Mouse (Mus musculus): ENCODE results near the gene Lmntd1.

The Lmntd1 gene

GRCm38 (mm10) chr6:145564671-145565070 lies 49.4 kb downstream of the Lmntd1 start:
- DNase-seq (ENCODE audit: low spot score in 2 of 2): no peak

DNA sequence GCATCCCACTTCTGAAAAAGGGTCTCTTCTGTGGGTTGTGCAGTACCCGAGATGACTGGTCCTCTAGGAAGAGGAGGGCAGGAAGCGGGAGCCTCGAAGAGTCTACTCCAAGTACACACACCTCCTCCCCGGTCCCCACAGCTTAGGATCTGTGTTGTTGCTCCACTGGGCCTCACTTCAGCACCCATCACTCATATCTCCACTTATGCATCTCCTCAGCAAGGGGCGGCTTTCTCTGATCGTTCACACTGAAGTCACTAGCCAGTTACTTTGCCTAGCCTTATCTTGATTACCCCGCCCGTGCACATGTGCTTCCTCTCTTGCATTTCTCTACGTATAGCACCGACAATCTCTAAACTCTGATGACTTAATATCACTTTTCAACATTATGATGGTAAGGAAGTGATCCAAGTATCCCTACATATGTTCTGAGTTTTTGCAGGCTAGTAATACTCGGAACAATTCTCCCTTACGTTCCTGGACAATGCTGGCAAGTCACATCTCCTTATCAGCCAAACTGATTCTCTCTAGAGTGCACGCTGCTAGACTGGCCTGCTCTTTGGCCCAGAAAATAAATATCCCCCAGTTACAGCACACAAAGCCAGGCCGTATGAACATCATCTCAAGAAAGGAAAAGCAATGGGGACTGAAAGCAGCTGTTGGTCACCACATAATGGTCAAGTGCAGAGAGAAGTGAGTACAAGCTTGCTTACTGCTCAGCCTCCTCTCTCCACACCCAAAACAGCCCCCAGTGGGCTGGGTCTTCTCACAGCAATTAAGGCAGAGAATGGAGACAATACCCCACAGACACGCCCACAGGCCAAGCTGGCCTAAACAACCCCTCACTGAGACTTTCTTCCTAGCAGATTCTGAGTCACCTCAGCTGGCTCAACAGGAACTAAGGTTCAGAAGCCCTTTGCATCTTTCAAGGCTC lies 56.8 kb downstream of the Lmntd1 start:
- DNase-seq (ENCODE audit: low spot score in 2 of 2): no peak

DNA sequence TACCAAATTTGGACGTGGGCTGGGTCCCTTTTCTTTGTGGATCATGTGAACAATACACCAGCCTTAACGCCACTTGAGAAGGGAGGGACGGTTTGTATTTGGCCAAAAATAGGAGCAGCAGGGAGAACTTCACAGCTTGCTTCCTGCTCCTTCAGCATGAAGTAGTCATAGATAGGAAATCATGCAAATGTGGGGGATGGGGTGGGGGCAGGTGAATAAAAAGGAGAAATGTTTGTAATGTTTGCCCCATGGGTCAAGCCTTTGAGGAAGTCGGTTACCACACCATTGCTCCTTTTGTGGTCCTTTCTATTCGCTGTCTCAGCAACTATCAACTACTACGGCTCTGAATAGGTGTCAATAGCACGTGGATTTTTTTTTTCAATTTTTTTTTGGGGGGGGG lies 60.9 kb downstream of the Lmntd1 start:
- peak; percentile 58 to 71 for DNase-seq (ENCODE audit: low spot score in 2 of 2)

DNA sequence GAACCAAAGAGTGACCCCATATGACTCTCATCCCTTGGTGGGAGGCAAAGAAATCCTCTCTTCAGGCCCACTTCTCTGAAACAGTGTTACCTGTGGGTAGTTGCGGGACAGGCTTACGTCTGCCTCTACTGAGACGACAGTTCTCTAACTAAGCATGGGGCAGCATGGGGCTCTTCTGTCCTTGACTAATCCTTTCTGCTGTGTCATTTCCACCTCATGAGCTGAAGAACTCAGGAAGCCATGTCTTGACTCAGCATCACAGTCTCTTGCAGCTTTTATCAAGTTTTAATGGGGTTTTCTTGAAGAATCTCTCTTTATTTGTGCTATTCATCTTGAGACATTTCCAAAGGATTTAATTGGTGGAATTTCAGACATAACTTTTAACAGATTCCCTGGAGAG lies 61.3 kb downstream of the Lmntd1 start:
- DNase-seq (ENCODE audit: low spot score in 2 of 2): no peak

DNA sequence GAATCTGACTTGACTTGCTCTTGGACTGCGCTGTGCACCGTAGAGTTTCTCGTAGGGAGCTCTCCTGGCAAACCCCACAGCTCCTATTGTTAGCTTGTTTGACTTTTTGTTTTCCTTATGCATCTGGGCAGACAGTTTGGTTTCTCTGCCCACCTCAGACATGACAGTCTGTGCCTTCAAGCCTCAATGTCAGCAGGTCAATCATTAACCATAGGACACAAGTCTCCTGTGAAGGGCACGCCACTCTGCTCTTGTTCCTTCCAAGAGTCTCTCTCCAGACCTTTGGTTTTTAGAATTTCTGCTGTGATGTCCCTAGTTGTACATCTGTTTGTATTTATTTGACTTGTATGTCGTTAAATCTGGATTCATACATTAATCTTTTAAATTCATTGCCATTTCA lies 63.1 kb downstream of the Lmntd1 start:
- no peak for DNase-seq (ENCODE audit: low spot score in 2 of 2)

DNA sequence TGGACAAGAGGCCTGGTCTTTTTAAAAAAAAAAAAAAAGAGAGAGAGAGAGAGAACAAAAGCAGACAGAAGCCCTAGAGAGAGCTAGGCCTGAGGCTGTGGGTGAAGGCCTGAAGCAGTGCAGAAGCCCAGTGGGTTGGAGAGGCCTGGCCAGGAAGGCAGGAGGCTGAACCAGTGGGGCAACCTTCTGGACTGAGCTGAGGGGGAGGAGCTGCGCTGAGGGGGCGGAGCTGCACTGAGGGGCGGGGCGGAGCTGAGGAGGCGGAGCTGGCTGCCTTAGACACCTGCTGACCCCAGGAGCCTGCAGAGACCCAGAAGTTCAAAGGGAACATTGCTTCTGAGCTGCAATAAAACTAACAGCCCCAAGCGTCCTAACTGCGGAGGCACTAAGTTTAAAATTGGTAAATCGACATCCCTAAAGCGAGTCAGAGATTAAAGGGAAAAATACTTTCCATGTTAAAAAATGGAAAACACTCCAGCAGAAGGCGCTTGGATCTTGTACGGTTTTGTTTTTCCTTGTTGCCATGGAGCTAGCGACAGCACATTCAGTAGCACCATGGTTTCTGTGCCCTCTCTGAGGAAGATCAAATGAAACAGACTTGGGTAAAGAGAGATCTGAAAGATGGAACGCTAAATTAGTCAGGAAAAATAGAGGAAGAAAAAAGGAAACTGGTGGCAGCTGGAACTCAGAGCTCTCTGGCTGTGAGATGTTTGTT lies 68.0 kb downstream of the Lmntd1 start:
- DNase-seq (ENCODE audit: low spot score in 2 of 2): no peak

GRCm38 (mm10) chr6:145544838-145545237 lies 69.3 kb downstream of the Lmntd1 start:
- peak; percentile 28 to 34 for DNase-seq (ENCODE audit: low spot score in 2 of 2)

DNA sequence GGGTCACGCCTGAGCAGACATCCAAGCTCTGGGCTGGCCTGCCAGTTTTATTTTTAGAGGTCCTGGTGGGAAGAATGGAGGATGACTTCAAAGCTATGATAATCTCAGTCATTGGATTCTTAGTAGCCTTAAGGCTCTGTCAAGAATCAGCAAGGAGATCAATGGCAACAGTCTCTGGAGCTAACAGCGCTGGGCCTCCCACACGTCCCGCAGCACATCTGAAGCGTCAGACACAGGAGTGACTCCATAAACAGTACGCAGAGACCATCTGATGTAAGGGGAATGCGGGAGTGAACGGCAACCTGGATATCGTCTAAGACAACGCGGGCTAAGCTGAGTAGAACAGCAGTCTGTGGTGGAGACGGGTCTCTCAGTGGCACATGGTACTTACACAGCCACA lies 69.8 kb downstream of the Lmntd1 start:
- DNase-seq (ENCODE audit: low spot score in 2 of 2): no peak

- DNase-seq (ENCODE audit: low spot score in 2 of 2): no peak
Measured at GRCm38 (mm10) chr6:145539568-145539859, 74.6 kb downstream of the Lmntd1 start.

- DNase-seq (ENCODE audit: low spot score in 2 of 2): no peak
Measured at GRCm38 (mm10) chr6:145538787-145539567, 75.1 kb downstream of the Lmntd1 start.

GRCm38 (mm10) chr6:145530464-145530863 lies 83.7 kb downstream of the Lmntd1 start:
- DNase-seq (ENCODE audit: low spot score in 2 of 2): peak; percentile 34 to 43

DNA sequence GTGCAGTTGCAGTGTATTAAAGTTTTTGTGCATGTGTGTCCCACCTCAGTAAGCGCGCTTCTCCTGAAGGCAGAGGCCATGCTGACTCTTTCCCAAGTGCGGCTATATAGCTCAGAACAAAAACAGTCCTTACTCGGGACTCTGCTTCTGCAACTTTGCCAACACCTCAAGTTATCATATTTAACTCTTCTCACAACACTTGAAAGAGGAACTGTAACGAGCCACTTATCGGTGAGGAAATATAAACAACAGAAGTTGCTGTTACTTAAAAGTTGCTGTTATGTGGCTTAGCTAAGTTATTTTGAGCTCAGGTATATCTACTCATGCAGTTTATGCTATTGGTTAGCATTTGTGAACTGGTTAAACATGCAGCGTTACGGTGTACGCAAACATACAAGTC lies 90.8 kb downstream of the Lmntd1 start:
- no peak for DNase-seq (ENCODE audit: low spot score in 2 of 2)

GRCm38 (mm10) chr6:145522617-145523016 lies 91.5 kb downstream of the Lmntd1 start:
- DNase-seq (ENCODE audit: low spot score in 2 of 2): no peak

DNA sequence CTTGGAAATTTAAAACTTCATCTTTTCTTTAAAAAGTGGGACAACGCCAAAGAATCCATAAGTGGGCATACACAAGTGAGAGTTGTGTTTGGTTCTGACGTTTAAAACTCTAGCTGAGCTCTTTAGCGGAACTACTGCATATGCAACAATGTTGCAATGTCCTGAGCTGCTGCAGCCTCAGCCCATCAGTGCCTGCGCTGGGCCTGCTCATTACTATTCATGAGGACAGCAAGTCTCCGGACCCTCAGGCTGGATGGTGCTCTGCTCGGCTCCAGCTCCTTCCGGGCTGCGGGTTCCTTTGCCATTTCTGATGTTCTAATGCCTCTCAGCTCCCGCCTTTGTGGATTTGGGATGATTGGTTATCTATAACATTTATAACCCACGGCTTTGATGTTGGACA lies 97.1 kb downstream of the Lmntd1 start:
- DNase-seq (ENCODE audit: low spot score in 2 of 2): no peak

DNA sequence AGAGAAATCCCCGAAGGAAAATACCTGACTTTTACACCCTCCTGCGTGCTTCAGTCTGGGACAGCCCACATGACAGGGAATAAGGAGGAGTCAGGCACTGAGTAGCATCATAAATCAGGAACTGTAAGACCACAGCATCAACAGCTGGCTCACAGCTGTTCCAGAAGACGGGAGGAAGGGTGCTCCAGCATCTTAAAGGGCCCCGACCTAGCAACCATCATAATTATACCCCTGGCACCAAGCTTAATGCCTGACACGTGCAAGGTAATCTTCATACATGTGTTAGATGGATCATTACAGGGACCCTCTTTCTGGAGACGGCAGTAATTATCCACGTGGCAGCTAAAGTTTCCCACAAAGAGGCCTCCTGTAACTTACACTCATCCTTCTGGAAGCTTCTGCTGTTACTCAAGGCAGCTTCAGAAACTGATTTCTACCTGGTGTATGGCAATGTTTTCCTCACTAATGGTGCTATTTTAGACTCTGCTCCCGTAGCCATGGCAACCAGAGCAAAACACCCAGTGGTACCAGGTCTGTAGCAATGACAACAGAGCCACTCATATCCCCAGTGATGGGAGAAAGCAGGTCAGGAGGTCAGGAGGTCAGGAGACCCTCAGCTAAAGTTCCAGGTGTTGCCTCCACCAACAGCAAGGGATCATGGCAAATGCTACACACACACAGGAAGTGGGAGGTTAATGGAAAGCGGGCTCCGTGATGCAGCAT lies 98.1 kb downstream of the Lmntd1 start:
- no peak for DNase-seq (ENCODE audit: low spot score in 2 of 2)

DNA sequence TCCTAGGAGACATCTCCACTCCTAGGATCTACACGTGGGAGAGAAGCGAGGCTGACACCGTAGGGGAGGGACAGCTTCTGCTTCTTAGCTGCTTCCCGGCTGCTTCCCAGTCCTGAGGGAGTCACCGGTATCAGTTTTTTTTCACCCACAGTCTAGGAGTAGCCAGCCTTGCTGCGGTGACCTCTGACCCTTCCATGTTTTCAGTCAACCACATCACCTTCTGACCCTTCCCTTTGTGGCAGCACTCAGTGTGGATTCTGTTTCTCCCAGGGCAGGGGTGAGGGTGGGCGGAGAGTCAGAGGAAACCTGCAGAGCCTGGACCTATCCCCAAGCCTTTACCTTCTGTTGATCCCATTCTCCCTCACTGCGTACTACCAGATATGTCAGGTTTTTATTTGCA lies 102.9 kb downstream of the Lmntd1 start:
- DNase-seq (ENCODE audit: low spot score in 2 of 2): no peak

DNA sequence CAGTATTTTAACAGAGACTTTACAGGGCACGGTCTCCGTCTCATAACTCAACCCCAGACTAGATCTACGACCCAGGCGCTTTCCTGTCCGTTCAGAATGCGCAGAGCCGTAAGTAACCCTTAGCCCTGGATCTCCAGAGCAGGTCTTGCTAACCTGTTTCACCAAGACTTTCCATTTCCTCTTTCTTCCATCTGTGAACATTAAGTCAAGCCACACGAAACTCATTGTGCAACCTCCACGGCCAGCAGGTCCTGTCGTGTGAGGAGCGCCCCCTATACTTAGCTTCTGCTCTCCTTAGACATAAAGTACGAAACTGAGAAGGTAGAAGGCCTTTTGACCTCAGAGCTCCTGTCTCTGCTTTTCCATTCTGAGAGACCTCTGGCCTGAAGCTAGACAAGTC lies 105.3 kb downstream of the Lmntd1 start:
- DNase-seq (ENCODE audit: low spot score in 2 of 2): peak; percentile 14 to 36

- no peak for DNase-seq (ENCODE audit: low spot score in 2 of 2)
Measured at GRCm38 (mm10) chr6:145501751-145502150, 112.4 kb downstream of the Lmntd1 start.

GRCm38 (mm10) chr6:145499574-145500546 lies 114.3 kb downstream of the Lmntd1 start:
- DNase-seq (ENCODE audit: low spot score in 2 of 2): no peak

- no peak for DNase-seq (ENCODE audit: low spot score in 2 of 2)
Measured at GRCm38 (mm10) chr6:145495731-145496130, 118.4 kb downstream of the Lmntd1 start.

- no peak for DNase-seq (ENCODE audit: low spot score in 2 of 2)
Measured at GRCm38 (mm10) chr6:145488251-145488650, 125.9 kb downstream of the Lmntd1 start.

All from spleen, postnatal 36 days (tissue).